Mouse (Mus musculus): ENCODE measurements around the gene Utrn. TPM values are rescaled to one million over a fixed set of nuclear protein-coding genes. Genes with fewer than 3 reads are reported as not detected.

Utrn gene
- total RNA-seq, 2 experiments from 2014 or later: 61.6 to 61.7 TPM

DNA sequence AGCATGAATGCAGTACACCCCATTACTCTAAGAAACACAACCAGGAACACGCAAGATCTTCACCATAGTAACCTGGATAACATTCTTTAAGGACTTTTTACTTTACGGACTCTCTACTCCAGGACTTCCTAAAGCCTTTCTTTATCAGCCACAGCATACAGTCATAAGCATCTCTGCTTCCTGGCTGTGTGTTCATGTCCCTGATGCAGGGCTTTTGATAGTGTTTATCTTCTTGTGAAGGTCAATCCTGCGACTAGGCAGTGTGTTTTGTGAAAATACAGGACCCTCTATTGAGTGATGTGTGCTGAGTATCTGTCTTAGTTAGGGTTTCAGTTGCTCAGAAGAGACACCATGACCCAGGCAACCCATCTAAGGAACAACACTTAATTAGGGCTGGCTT is 351.0 kb downstream of the Utrn start:
- no peak for DNase-seq (ENCODE audit: low spot score in 2 of 2)
- intact Hi-C loops (cut with DNase I): no loop called here

DNA sequence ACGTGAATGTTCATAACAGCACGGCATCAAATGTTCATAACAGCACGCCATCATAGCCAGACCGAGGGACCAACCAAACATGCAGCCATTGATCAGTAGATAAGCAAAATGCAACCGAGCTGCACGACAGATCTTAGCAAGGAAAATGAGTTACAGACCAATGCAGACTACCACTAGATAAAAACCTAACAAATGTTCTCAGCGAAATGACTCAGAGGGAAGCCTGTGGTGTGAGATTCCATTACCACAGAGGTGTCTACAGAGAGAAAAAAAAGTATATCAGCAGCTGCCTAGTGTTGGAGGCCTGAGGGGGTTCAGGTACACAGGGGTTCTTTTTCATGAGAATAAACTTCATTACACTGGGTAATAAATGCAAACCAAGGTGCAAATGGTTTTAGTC is 363.6 kb downstream of the Utrn start:
- intact Hi-C loops (cut with DNase I): no loop called here
- no peak for DNase-seq (ENCODE audit: low spot score in 2 of 2)

DNA sequence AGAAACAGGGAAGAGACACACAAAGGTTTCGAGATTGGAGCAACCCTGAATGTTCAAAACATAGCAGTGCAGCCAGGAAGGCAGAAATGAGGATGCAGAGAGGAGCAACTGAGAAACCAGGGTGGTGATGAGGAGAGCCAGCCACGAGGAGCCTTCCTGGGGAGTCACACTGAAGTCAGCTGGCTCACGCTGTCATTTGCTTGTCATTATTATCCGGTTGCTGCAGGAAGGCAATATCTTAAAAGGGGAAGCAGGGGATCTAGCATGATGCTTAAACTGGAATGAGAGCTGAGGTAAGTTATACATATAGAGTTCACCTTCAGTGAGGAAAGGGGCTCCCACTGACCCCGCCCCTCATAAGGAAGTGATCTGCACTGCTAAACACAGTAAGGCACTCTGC is 368.7 kb downstream of the Utrn start:
- intact Hi-C loops (cut with DNase I): no loop called here

DNA sequence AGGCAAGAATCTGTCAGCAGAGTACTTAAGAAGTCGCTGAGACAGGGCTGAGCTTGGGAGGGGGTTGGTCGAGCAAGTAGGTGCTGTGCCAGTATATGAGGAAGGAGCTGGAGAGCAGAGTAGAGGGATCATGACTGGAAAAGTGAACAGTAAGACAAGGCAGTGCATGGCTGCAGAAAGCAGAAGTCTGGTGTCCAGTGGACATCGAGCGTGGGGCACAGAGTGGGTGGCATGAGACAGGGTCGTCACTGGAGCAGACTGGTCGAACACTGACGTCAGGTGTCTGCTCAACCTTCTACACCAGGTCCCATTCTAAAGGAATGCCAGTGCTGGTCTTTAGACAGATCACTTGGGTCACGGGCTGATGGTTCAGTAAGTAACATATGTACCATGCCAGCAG is 371.6 kb downstream of the Utrn start:
- no peak for DNase-seq (ENCODE audit: low spot score in 2 of 2)
- intact Hi-C loops (cut with DNase I): no loop called here

More for the DNA sequence above, 368.7 kb downstream of the Utrn start:
- no peak for DNase-seq (ENCODE audit: low spot score in 2 of 2)

DNA sequence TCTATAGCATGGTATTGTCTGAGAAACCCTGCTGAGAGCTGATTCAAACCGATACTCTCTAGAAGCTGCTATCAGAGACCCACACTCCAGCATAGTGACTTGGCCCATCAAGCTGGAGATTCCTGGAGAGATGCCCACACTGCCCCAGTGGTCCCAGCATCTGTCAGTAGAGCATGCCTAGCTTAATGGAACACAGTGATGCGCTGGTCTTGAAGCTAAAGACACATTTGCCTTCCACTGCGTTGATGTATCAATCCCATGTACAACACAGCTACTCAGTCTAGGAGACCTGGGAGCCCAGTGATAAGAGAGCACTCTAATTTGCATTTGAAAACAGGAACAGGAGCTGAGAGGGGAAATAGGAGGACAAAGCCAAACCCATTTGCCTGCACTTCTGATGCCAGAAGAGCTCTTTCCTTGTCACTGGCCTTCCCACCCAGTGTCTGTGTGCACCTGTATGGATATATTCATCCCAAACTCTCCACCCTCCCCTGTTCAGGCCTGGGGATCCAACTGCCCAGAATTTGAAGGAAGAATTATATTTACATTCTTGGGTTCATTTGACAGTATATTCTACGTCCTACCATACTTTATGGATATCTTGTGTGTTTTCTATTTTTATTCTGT is 379.5 kb downstream of the Utrn start:
- no peak for DNase-seq (ENCODE audit: low spot score in 2 of 2)
- intact Hi-C loops (cut with DNase I): no loop called here

DNA sequence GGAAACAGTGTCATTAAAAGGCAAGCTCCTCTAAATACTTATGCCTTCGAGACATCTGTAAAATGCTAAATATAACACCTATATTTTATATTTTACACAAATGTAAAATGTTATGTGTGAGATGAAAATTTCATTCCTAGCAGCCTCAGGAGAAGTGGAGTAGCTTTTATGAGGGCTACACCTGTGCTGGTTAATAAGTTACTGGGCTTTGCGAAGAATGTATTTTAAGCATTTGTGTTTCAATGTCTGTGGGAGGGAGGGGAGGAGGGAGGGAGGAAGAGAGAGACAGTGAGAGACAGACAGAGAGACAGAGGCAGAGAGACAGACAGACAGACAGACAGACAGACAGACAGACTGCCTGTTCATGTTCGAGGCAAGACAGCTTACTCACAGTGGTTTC is 380.6 kb downstream of the Utrn start:
- DNase-seq (ENCODE audit: low spot score in 2 of 2): no peak
- intact Hi-C loops (cut with DNase I): no loop called here

DNA sequence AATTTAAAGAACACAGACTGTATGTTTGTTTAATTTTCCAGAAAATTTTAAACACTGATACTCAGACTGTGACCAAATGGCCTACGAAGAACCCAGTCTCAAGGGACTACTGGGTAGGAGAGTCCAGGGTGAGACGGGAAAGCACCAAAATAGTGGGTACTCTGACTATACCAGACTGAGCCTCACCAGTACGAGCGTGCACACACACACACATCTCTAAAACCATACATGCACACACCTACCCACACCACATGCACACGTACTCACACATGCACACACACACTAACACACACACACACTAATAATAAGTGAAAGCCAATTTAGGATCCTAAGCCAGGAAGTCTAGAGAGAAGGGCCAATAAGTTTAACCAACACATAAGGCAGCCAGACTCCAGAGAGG is 381.0 kb downstream of the Utrn start:
- intact Hi-C loops (cut with DNase I): no loop called here
- no peak for DNase-seq (ENCODE audit: low spot score in 2 of 2)

DNA sequence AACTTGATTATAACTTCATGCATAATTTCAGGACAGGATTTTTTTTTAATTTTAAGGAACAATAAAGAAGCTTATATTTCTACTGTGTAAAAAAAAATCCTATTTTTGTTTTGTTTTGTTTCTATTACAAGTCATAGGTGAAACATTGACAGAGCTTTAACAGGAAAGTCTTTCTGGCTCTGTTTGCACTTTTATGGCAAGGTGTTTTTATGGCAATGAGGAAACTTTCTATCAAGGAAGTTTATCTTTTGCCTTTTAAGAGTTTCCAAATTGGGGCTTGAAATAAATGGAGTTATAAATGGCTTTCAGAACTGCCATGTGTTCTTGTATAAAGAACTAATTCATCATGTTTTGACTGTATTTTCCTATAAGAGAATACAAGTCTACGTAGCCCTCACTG is 385.7 kb downstream of the Utrn start:
- DNase-seq (ENCODE audit: low spot score in 2 of 2): no peak
- intact Hi-C loops (cut with DNase I): no loop called here

DNA sequence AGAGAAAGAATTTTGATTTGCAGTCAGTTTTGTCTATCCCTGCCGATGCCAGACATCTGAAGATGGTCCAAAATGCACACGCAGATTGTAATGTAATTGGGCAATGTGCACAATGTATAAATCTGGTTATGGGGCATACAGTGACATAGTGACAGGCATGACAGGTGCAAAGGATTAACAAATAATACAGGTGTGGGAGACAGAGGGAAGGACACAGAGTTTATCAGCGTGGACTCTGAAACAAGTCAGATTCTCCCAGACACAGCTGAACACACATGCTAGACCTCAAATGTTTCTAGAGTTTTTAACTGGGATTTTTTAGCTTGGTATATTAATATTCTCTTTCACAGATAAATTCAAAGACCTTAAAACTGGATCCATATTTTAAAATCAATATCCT is 386.2 kb downstream of the Utrn start:
- intact Hi-C loops (cut with DNase I): no loop called here
- no peak for DNase-seq (ENCODE audit: low spot score in 2 of 2)

DNA sequence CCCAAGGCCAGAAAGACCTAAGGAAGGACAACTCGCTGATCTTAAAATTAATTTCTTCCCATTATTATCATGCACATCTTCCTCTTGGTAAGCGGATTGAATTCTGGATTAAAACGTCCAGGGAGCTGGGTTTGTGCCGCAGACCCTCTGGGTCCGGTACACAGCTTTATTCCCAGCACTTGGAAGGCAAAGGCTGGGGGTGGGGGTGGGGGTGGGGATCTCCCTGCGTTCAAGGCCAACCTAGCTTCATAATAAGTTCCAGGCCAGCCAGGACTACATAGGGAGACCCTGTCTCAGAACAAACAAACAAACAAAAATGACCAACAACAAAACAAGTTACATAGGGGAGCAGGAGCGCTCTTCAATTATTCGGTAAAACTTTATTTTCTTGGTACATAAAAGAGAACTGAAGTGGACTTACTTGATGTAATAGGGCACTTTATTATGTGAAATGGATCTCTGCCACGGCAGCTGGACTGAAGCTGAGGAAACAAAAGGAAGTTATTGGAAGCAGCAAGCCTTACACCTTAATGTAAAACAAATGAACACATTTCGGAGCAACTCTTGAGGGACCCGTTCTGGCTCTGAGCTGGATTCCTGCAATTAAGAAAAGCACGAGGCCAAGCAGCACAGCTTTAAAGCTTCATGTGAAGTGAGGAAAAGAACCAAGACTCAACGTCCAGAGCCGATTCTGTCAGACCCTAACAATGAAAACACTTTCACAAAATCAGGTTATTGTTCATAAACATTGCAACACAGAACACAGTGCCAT is 394.1 kb downstream of the Utrn start:
- intact Hi-C loops (cut with DNase I): no loop called here

DNA sequence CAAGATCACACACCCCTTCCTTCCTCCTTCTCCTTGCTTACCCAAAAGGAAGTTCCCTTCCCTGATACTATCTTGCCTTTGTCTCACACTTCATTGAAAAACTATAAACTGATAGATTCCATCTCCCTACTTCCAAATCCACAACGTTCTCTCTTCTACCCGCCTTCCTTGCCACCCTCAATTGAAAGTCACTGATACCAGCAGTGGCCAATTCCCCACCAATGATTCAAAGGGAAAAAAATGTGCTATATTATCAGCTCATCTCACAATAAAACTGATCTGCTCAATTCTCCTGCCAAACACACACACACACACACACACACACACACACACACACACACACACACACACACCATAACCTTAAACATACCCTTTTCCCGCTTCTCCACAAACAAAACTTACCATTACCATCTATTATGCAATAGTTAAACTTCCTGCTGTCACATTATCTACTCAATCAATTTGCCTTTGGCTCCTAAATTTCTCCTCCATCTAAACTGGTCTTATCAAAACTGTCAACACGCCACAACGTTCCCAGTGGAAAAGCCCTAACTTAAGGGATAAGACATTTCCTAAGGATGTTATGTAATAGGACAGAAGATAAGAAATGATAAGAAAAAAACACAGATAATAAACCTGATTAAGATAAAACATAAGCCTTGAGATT is 399.6 kb downstream of the Utrn start:
- intact Hi-C loops (cut with DNase I): no loop called here
- DNase-seq (ENCODE audit: low spot score in 2 of 2): no peak

More for the DNA sequence above, 394.1 kb downstream of the Utrn start:
- DNase-seq (ENCODE audit: low spot score in 2 of 2): no peak

DNA sequence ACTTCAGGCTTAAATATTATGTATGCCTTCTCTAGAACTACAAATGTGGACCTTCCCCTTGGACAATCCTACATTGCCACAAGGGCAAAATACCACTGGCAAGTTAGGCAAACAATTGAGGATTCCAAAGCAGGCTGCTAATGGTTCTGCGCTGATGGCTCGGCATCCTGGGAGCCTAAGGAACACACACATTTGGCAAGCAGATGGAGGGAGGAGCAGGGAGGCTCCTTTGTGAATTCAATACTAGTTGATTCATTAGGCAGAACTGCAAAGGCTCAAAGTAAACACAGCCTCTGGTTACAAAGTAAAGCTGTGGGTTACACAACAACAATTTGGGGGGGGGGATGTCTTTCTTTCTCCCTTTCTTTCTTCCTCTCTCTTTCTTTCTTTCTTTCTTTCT is 401.6 kb downstream of the Utrn start:
- intact Hi-C loops (cut with DNase I): no loop called here
- no peak for DNase-seq (ENCODE audit: low spot score in 2 of 2)

DNA sequence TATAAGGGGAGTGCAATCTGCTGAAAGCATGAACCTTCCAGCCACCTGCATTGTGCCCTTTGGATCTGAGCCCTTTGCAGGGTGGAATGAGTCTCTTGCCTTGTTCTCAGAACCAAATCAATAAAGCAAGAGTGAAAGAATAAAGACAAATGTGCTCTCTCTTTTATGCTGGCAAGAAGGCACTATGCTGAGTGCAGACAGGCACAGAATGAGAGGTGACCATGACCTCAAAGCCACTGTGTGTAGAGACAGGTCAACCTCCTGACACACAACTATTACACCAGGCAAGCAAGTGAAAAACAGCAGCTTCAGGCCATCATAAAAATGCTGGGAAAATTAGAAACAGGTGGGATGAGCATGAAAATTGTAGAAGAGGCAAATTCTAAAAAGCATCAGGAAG is 408.2 kb downstream of the Utrn start:
- intact Hi-C loops (cut with DNase I): no loop called here
- no peak for DNase-seq (ENCODE audit: low spot score in 2 of 2)

DNA sequence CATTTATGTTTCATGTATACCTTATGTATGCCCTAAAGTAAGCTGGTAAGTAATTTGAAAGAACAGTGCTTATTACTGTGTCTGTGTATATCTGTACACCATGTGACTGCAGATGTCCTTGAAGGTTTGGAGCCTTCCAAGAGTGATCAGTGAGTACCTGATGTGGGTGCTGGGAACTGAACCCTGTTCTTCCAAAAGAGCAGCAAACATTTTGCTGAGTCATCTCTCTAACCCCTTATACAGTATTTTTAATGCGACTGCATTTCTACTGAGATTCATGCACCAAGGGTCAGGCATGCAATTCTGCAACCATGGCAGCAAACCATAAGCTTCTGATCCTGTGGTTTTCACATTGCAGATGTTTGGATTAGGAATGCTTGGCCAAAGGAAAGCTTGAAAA is 412.3 kb downstream of the Utrn start:
- intact Hi-C loops (cut with DNase I): no loop called here
- no peak for DNase-seq (ENCODE audit: low spot score in 2 of 2)

DNA sequence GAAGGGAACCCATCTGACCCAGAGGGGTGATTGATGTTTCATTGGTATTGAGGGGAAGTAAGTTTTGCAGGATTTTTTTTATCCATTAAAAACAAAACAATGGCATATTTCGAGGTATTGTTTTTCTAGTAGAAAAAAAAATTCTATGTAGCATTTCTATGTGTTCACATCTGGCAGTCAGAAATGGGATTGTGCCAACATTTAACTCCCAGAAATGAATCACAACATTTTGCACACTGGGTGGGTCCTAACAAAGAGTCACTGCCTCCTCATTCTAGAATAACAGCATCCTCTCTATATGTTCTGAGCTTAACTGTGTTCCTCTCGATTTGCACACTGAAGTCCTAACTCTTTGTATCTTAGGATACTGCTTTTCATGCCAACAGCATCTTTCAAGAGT is 416.5 kb downstream of the Utrn start:
- intact Hi-C loops (cut with DNase I): no loop called here
- DNase-seq (ENCODE audit: low spot score in 2 of 2): no peak

DNA sequence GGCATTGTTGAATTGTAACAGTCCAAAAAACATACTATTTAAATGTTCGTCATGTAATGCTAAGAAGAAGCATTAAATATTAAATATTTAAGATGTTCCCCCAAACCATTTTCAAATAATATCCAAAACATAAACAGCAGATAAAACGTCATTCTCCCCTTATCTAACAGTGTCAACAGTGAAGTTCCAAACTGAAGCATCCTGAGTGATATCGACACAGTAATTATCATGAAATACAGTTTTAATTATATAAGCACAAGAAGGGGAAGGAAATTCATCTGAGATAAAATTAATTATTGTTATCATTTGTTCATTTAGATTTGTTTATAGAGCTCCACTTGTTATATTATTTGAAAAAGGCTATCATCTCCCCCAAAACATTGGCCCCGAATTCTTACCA is 425.0 kb downstream of the Utrn start:
- intact Hi-C loops (cut with DNase I): no loop called here
- no peak for DNase-seq (ENCODE audit: low spot score in 2 of 2)

DNA sequence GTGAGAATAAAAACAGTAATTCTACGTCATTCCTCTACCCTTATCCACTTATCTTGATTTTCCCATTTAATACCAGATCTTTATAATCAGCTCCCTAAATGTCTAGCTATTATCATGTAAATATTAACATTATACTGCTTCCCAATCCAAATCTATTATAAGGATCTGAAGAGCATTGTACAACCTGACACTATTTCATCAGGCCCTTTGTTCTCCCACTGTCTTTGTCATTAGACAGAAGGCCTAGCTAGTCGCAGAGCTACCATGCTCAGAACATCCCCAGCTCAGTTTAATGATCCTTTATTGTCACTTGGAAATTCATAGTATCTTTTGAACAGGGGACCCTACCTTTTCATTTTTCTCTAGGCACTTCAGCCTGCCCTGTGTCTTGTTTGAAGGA is 436.0 kb downstream of the Utrn start:
- intact Hi-C loops (cut with DNase I): no loop called here

DNA sequence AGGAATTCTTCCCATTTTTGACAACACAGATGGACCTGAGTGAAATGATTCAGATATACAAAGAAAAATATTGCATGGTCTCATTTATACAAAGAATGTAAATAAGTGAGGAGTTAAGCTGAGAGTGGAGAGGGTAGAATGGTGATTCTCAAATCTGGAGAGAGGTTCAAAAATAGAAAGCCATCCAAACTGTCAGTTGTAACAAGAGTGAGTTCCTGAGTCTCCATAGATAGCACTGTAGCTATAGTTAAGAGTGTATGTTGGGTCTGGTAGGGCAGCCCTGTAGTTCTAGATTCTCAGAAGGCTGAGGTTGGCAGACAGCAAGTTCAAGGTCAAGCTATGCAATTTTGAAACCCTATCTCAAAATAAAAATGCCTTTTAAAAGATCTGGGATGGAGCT is 438.8 kb downstream of the Utrn start:
- no peak for DNase-seq (ENCODE audit: low spot score in 2 of 2)
- intact Hi-C loops (cut with DNase I): no loop called here

More for the DNA sequence above, 436.0 kb downstream of the Utrn start:
- no peak for DNase-seq (ENCODE audit: low spot score in 2 of 2)

DNA sequence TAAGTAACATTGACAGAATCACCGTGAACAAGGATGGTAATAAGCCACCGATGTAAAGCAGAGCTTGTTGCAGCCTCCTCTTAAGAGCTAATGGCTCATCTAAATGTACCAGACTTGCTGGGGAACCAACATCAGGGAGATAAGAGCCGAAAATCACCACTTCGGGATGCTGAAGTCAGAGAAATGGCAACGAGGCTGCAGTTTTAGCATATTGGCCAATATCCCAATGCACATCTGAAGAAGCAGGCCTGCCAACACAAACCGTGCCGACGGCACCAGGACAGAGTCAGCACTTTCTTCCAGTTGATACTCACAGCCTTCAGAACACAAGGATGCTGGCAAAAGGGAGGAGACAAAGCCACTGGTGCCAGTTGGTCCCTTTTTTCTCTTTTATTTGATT is 442.3 kb downstream of the Utrn start:
- peak in 1 of 2 experiments; percentile 15 for DNase-seq (ENCODE audit: low spot score in 2 of 2)
- intact Hi-C loops (cut with DNase I): no loop called here

DNA sequence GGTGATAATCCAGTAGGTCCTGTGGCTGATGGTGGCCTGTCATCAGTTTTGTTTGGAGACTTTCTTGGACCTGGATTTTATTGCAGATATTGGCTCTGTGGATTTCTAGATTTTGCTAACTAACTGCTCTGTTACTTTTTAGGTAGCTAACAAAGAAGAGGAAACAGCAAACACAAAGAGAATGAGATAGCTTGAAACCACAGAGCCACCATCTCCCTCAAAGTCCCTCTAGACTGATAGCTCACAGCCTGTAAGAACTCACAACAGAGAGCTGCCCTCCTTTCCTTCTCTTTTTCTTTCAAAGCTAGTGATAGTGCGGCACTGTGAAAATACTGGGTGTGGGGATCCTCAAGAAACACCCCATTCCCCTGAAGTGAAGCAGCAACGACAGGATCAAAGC is 444.2 kb downstream of the Utrn start:
- DNase-seq (ENCODE audit: low spot score in 2 of 2): no peak
- intact Hi-C loops (cut with DNase I): no loop called here

Measured in left cerebral cortex, postnatal 36 days (tissue).